Mouse (Mus musculus) ES-CJ7 (cell line): ENCODE results near the gene Ubxn10.

Experiments used
- DNase-seq: peaks from one replicate; pipeline ENCODE4 v3.0.0; 2011; ENCODE audit warnings: low read depth, low spot score

Ubxn10 gene

GRCm38 (mm10) chr4:138734105-138734504, 2.9 kb downstream of the Ubxn10 start:
- no peak for DNase-seq

GRCm38 (mm10) chr4:138729018-138729703, 7.8 kb downstream of the Ubxn10 start:
- DNase-seq = no peak

GRCm38 (mm10) chr4:138725751-138726150, 11.2 kb downstream of the Ubxn10 start:
- no peak for DNase-seq

GRCm38 (mm10) chr4:138725127-138725461, 11.9 kb downstream of the Ubxn10 start:
- peak; percentile 59 for DNase-seq

- no peak for DNase-seq
Observed at GRCm38 (mm10) chr4:138724354-138725126, 12.4 kb downstream of the Ubxn10 start, which contains the start of gene Pla2g2c. Gene Pla2g2c, plus strand, starts transcription at chr4:138724792.

- DNase-seq = no peak
Observed at GRCm38 (mm10) chr4:138723493-138724281, 13.3 kb downstream of the Ubxn10 start.

GRCm38 (mm10) chr4:138719264-138719596, 17.7 kb downstream of the Ubxn10 start:
- DNase-seq = no peak

GRCm38 (mm10) chr4:138718586-138719263, 18.2 kb downstream of the Ubxn10 start:
- no peak for DNase-seq

- no peak for DNase-seq
Observed at GRCm38 (mm10) chr4:138716697-138717096, 20.3 kb downstream of the Ubxn10 start.

GRCm38 (mm10) chr4:138714186-138714585, 22.8 kb downstream of the Ubxn10 start:
- no peak for DNase-seq

- DNase-seq = no peak
Observed at GRCm38 (mm10) chr4:138712621-138713020, 24.3 kb downstream of the Ubxn10 start.

GRCm38 (mm10) chr4:138712096-138712495, 24.9 kb downstream of the Ubxn10 start:
- no peak for DNase-seq

GRCm38 (mm10) chr4:138711051-138711820, 25.7 kb downstream of the Ubxn10 start:
- peak; percentile 76 for DNase-seq

- no peak for DNase-seq
Observed at GRCm38 (mm10) chr4:138710633-138711032, 26.3 kb downstream of the Ubxn10 start.

GRCm38 (mm10) chr4:138709944-138710343, 27.0 kb downstream of the Ubxn10 start:
- no peak for DNase-seq

- no peak for DNase-seq
Observed at GRCm38 (mm10) chr4:138709246-138709645, 27.7 kb downstream of the Ubxn10 start.

- peak; percentile 87 for DNase-seq
Observed at GRCm38 (mm10) chr4:138708636-138709035, 28.3 kb downstream of the Ubxn10 start.

GRCm38 (mm10) chr4:138706620-138707019, 30.3 kb downstream of the Ubxn10 start:
- DNase-seq = peak; percentile 57

- DNase-seq = peak; percentile 51
Observed at GRCm38 (mm10) chr4:138704169-138704568, 32.8 kb downstream of the Ubxn10 start.

GRCm38 (mm10) chr4:138703591-138703990, 33.4 kb downstream of the Ubxn10 start:
- no peak for DNase-seq

- DNase-seq = peak; percentile 49
Observed at GRCm38 (mm10) chr4:138702528-138702927, 34.4 kb downstream of the Ubxn10 start.
